Mouse (Mus musculus): Measurements from ENCODE around the gene Fbxo42. TPM values are rescaled to one million over a fixed set of nuclear protein-coding genes. Genes with fewer than 3 reads are reported as not detected.

Fbxo42 gene
- 21.2 and 34.1 TPM in 2 replicates for total RNA-seq (2023)

GRCm38 (mm10) chr4:141147112-141148008 lies at the start of gene Fbxo42:
Gene Fbxo42, plus strand, starts transcription at chr4:141147913.

GRCm38 (mm10) chr4:141139116-141139970 lies 8.4 kb upstream of the Fbxo42 start, which contains the start of gene Szrd1:
Gene Szrd1, minus strand, starts transcription at chr4:141139775.

GRCm38 (mm10) chr4:141213770-141214336 lies 66.1 kb downstream of the Fbxo42 start, which contains the start of gene Rsg1:
Gene Rsg1, plus strand, starts transcription at chr4:141213956.

DNA sequence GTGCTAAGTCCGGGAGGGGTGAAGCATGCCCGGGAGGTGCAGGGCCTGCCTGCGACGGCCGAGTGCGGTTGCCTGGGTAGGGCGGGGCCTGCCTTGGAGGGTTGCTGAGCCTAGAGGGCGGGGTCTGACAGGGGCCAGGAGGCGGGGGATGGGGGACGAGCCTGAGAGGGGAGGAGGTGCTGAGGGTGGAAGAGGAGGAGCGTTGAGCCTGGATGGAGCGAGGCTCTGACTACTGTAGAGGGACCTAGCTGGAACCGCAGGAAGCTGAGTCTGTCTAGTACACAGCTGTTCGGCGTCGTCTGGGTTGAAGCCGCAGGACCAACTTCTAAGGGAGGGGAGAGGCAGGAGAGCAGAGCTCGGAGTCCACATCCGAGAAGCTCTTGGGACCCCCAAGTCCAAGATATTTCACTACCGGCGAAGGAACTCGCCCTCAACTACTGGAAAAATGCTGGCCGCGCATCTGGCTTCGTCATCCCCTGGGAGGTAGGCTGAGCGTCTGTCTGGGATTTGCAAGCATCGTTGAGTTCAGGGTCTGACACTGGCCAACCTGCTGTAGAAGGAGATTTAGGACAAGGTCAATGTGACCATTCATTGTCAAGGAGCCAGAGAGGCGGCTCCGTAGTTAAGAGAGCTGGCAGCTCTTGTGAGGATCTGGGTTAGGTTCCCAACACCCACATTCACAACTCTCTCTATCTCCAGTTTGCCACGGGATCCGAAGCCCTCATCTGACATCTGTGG lies 91.8 kb downstream of the Fbxo42 start, which contains the start of gene Arhgef19:
TSS of gene Arhgef19 (plus strand) at position 112 of the 738 bp plus-strand sequence.

Other genes with a start within 250 kb of the Fbxo42 start
- gene Padi2, start 241.6 kb upstream of the Fbxo42 start, total RNA-seq (2023): 22.5 and 31.9 TPM in 2 replicates
- 64.7 and 69.5 TPM in 2 replicates for gene Sdhb, start 186.7 kb upstream of the Fbxo42 start, total RNA-seq (2023)
- 41.5 and 52.2 TPM in 2 replicates for gene Atp13a2, start 161.0 kb upstream of the Fbxo42 start, total RNA-seq (2023)
- gene Mfap2, start 137.5 kb upstream of the Fbxo42 start, total RNA-seq (2023): not detected in 2 replicates
- 7.8 and 10.3 TPM in 2 replicates for gene Crocc, start 87.4 kb upstream of the Fbxo42 start, total RNA-seq (2023)
- gene Necap2, start 69.6 kb upstream of the Fbxo42 start, total RNA-seq (2023): 79.8 and 82.2 TPM in 2 replicates
- not detected in 2 replicates for gene Spata21, start 59.6 kb upstream of the Fbxo42 start, total RNA-seq (2023)
- gene Szrd1, start 8.1 kb upstream of the Fbxo42 start, total RNA-seq (2023): 77.3 and 86.6 TPM in 2 replicates
- 0.54 and 1.3 TPM in 2 replicates for gene Rsg1, start 66.0 kb downstream of the Fbxo42 start, total RNA-seq (2023)
- gene Arhgef19, start 91.6 kb downstream of the Fbxo42 start, total RNA-seq (2023): not detected in 2 replicates
- gene Epha2, start 153.3 kb downstream of the Fbxo42 start, total RNA-seq (2023): 0.76 and 1.1 TPM in 2 replicates
- gene Fam131c, start 220.3 kb downstream of the Fbxo42 start, total RNA-seq (2023): not detected in 2 replicates